Mouse (Mus musculus) CH12.LX (cell line): ENCODE results near the gene 5730596B20Rik. TPM values are rescaled to one million over a fixed set of nuclear protein-coding genes. Genes with fewer than 3 reads are reported as not detected.

Experiments used
- DNase-seq: peaks from one replicate; pipeline ENCODE4 v3.0.0-alpha.2; 2013; ENCODE audit errors: extremely low read depth
- H3K27ac ChIP-seq: 2 replicates; pipeline ENCODE4 v1.5.1; 2012; ENCODE audit warnings: low read depth, mild to moderate bottlenecking, control low read depth, moderate library complexity; ENCODE audit not compliant: insufficient read depth
- H3K27me3 ChIP-seq: replicated peaks from 2 replicates; pipeline ENCODE3; 2012; ENCODE audit warnings: inconsistent platforms
- H3K36me3 ChIP-seq, 2 experiments: replicated peaks in 1 of 2; 2 replicates each; pipeline versions ENCODE3 to v1.6.1; 2012; ENCODE audit warnings: inconsistent platforms in 1 of 2, low read length in 1 of 2, mild to moderate bottlenecking in 1 of 2, mixed read lengths in 1 of 2, moderate library complexity in 1 of 2; ENCODE audit not compliant: control insufficient read depth in 1 of 2, insufficient read depth in 1 of 2
- H3K4me1 ChIP-seq, 2 experiments: 2 replicates each; pipeline ENCODE4 v1.6.1; 2012; ENCODE audit warnings: inconsistent platforms in 1 of 2, moderate library complexity in 1 of 2; ENCODE audit not compliant: insufficient read depth in 2 of 2, control insufficient read depth in 1 of 2
- H3K4me2 ChIP-seq: 2 replicates; pipeline ENCODE4 v1.6.1; 2012; ENCODE audit warnings: low read depth, mild to moderate bottlenecking, control low read depth; ENCODE audit not compliant: poor library complexity, insufficient read depth, severe bottlenecking
- H3K4me3 ChIP-seq, 3 experiments: fragments of 150-350 bp in 1 of 3; sonication (generic) in 1 of 3; replicated peaks in 1 of 3; 2 replicates each; pipeline versions ENCODE3 to v1.5.1; 2011 to 2012; ENCODE audit warnings: low read depth in 2 of 3, low read length in 2 of 3, mild to moderate bottlenecking in 2 of 3, moderate library complexity in 2 of 3, control low read depth in 1 of 3, improper control_type of control experiment in 1 of 3, inconsistent platforms in 1 of 3, mixed read lengths in 1 of 3; ENCODE audit not compliant: poor library complexity in 1 of 3
- H3K79me2 ChIP-seq: replicated peaks from 2 replicates; pipeline ENCODE4 v1.6.1; 2012; ENCODE audit warnings: mild to moderate bottlenecking, moderate library complexity; ENCODE audit not compliant: control insufficient read depth, poor library complexity, insufficient read depth, severe bottlenecking; ENCODE audit errors: extremely low read depth
- H3K9ac ChIP-seq: 2 replicates; pipeline ENCODE4 v1.6.1; 2012; ENCODE audit warnings: low read depth, mild to moderate bottlenecking, control low read depth, moderate library complexity; ENCODE audit not compliant: insufficient read depth
- H3K9me3 ChIP-seq: replicated peaks from 2 replicates; pipeline ENCODE3; 2012; ENCODE audit warnings: low read length, inconsistent platforms, mixed read lengths
- BHLHE40 ChIP-seq: IDR thresholded peaks from 2 replicates; pipeline ENCODE4 v1.6.1; 2011; ENCODE audit warnings: mild to moderate bottlenecking, low read depth, low read length, improper control_type of control experiment
- CHD1 ChIP-seq: IDR thresholded peaks from 2 replicates; pipeline ENCODE4 v1.6.1; 2012; ENCODE audit warnings: low read depth, low read length, improper control_type of control experiment, inconsistent platforms
- CTCF ChIP-seq, 2 experiments: IDR thresholded peaks in 1 of 2; conservative IDR thresholded peaks in 1 of 2; 2 replicates each; pipeline ENCODE4 v1.5.1; 2011 to 2012; ENCODE audit warnings: low read depth in 2 of 2, low read length in 2 of 2, improper control_type of control experiment in 1 of 2, inconsistent platforms in 1 of 2, mild to moderate bottlenecking in 1 of 2, moderate library complexity in 1 of 2
- E2F4 ChIP-seq: IDR thresholded peaks from 2 replicates; pipeline ENCODE4 v1.6.1; 2011; ENCODE audit warnings: low read depth, low read length, improper control_type of control experiment; ENCODE audit not compliant: insufficient replicate concordance
- ELF1 ChIP-seq: IDR thresholded peaks from 2 replicates; pipeline ENCODE4 v1.6.1; 2014; ENCODE audit warnings: low read depth, mild to moderate bottlenecking, inconsistent platforms, low read length, improper control_type of control experiment
- ETS1 ChIP-seq: conservative IDR thresholded peaks from 2 replicates; pipeline ENCODE4 v1.6.1; 2012; ENCODE audit warnings: low read depth, mild to moderate bottlenecking, inconsistent platforms, low read length, improper control_type of control experiment, moderate library complexity
- HCFC1 ChIP-seq: IDR thresholded peaks from 2 replicates; pipeline ENCODE4 v1.6.1; 2012; ENCODE audit warnings: low read depth, mild to moderate bottlenecking, inconsistent platforms, low read length, improper control_type of control experiment
- IRF4 ChIP-seq: IDR thresholded peaks from 2 replicates; pipeline ENCODE4 v1.6.1; 2014; ENCODE audit warnings: low read depth, mild to moderate bottlenecking, inconsistent platforms, low read length, improper control_type of control experiment
- JUN ChIP-seq: IDR thresholded peaks from 2 replicates; pipeline ENCODE4 v1.6.1; 2011; ENCODE audit warnings: low read depth, mild to moderate bottlenecking, low read length, improper control_type of control experiment, moderate library complexity; ENCODE audit not compliant: insufficient read depth
- JUND ChIP-seq: conservative IDR thresholded peaks from 2 replicates; pipeline ENCODE4 v1.6.1; 2011; ENCODE audit warnings: low read depth, low read length, improper control_type of control experiment
- KAT2A ChIP-seq: IDR thresholded peaks from 2 replicates; pipeline ENCODE4 v1.6.1; 2012; ENCODE audit warnings: low read length, improper control_type of control experiment, inconsistent platforms; ENCODE audit not compliant: insufficient replicate concordance
- MAFK ChIP-seq: IDR thresholded peaks from 2 replicates; pipeline ENCODE4 v1.6.1; 2011; ENCODE audit warnings: low read length, improper control_type of control experiment; ENCODE audit not compliant: insufficient replicate concordance
- MAX ChIP-seq: IDR thresholded peaks from 2 replicates; pipeline ENCODE4 v1.6.1; 2011; ENCODE audit warnings: low read length, improper control_type of control experiment
- MAZ ChIP-seq: IDR thresholded peaks from 2 replicates; pipeline ENCODE4 v1.6.1; 2012; ENCODE audit warnings: low read depth, mild to moderate bottlenecking, inconsistent platforms, low read length, improper control_type of control experiment, moderate library complexity
- MEF2A ChIP-seq: IDR thresholded peaks from 2 replicates; pipeline ENCODE4 v1.6.1; 2014; ENCODE audit warnings: low read depth, mild to moderate bottlenecking, inconsistent platforms, low read length, improper control_type of control experiment, borderline replicate concordance
- MXI1 ChIP-seq: IDR thresholded peaks from 2 replicates; pipeline ENCODE4 v1.6.1; 2011; ENCODE audit warnings: mild to moderate bottlenecking, low read depth, low read length, improper control_type of control experiment
- MYC ChIP-seq: IDR thresholded peaks from 2 replicates; pipeline ENCODE4 v1.6.1; 2011; ENCODE audit warnings: low read depth, mild to moderate bottlenecking, improper control_type of control experiment, low read length
- NELFE ChIP-seq: IDR thresholded peaks from 2 replicates; pipeline ENCODE4 v1.6.1; 2011; ENCODE audit warnings: low read depth, low read length, improper control_type of control experiment
- NRF1 ChIP-seq: IDR thresholded peaks from 2 replicates; pipeline ENCODE4 v1.6.1; 2014; ENCODE audit warnings: low read depth, mild to moderate bottlenecking, inconsistent platforms, low read length, improper control_type of control experiment, moderate library complexity
- POLR2A ChIP-seq: IDR thresholded peaks from 2 replicates; pipeline ENCODE4 v1.6.1; 2011; ENCODE audit warnings: low read depth, mild to moderate bottlenecking, improper control_type of control experiment, low read length
- RCOR1 ChIP-seq: conservative IDR thresholded peaks from 2 replicates; pipeline ENCODE4 v1.6.1; 2012; ENCODE audit warnings: low read depth, mild to moderate bottlenecking, inconsistent platforms, low read length, improper control_type of control experiment
- SIN3A ChIP-seq: IDR thresholded peaks from 2 replicates; pipeline ENCODE4 v1.6.1; 2012; ENCODE audit warnings: low read length, improper control_type of control experiment, inconsistent platforms
- SMC3 ChIP-seq: IDR thresholded peaks from 2 replicates; pipeline ENCODE4 v1.6.1; 2011; ENCODE audit warnings: low read depth, low read length, improper control_type of control experiment
- TBP ChIP-seq: conservative IDR thresholded peaks from 2 replicates; pipeline ENCODE4 v1.6.1; 2011; ENCODE audit warnings: low read depth, low read length, improper control_type of control experiment
- USF1 ChIP-seq: IDR thresholded peaks from 2 replicates; pipeline ENCODE4 v1.6.1; 2014; ENCODE audit warnings: low read depth, mild to moderate bottlenecking, inconsistent platforms, low read length, improper control_type of control experiment
- USF2 ChIP-seq: conservative IDR thresholded peaks from 2 replicates; pipeline ENCODE4 v1.6.1; 2011; ENCODE audit warnings: low read depth, low read length, improper control_type of control experiment
- ZC3H11A ChIP-seq: IDR thresholded peaks from 2 replicates; pipeline ENCODE4 v1.6.1; 2012; ENCODE audit warnings: low read depth, mild to moderate bottlenecking, inconsistent platforms, low read length, improper control_type of control experiment
- ZKSCAN1 ChIP-seq: IDR thresholded peaks from 2 replicates; pipeline ENCODE4 v1.6.1; 2012; ENCODE audit warnings: low read depth, inconsistent platforms, low read length, improper control_type of control experiment, borderline replicate concordance
- ZMIZ1 ChIP-seq: IDR thresholded peaks from 2 replicates; pipeline ENCODE4 v1.6.1; 2012; ENCODE audit warnings: low read depth, mild to moderate bottlenecking, inconsistent platforms, low read length, improper control_type of control experiment
- dilution Hi-C: fragments of 300-500 bp; cut with MboI; formaldehyde crosslinking; loops from 2 replicates; pipeline ENCODE4 v1.14.3; 2020; ENCODE audit warnings: low sequenced_read_pairs; ENCODE audit not compliant: extremely low pct_unique_long_range_greater_than_20kb, extremely low pct_ligation_motif_present
- in situ Hi-C: fragments of 300-500 bp; cut with MboI; formaldehyde crosslinking; loops from 3 replicates; pipeline ENCODE4 v1.14.3; 2019; ENCODE audit warnings: low sequenced_read_pairs, low pct_ligation_motif_present, low pct_unique_long_range_greater_than_20kb, mixed read lengths
- polyA plus RNA-seq: library from polyadenylated mRNA; unstranded; fragments of >175 nt; gene quantifications from 2 replicates; pipeline ENCODE4 v1.2.1, GENCODE M21; 2012; ENCODE audit warnings: low read depth; ENCODE audit not compliant: insufficient read length
- total RNA-seq, 2 experiments: library from RNA; depleted of rRNA; stranded (reverse); fragments of 300-350 nt in 1 of 2; fragments of >200 nt in 1 of 2; gene quantifications; 2 replicates each; pipeline ENCODE4 v1.2.3; 2012 to 2014

The 5730596B20Rik gene
- total and polyA plus RNA-seq, 3 experiments, result 0.07 TPM; not detected in 2

GRCm38 (mm10) chr6:52209685-52210046 is 32.4 kb downstream of the 5730596B20Rik start:
- H3K79me2 ChIP-seq, result no peaks in the 10 kb centered on the region
- no peak overlapping the region for H3K9ac ChIP-seq
- no peak for DNase-seq
- peaks cover 2% of the 10 kb centered on the region for H3K27me3 ChIP-seq
- peaks cover 41% of the 10 kb centered on the region for H3K9me3 ChIP-seq
- in situ Hi-C loops, result loop anchor here (10.0 to 25.0 kb wide), 2 partner anchors 197 to 345 kb away; partner anchors contain the start of gene Skap2
- peaks cover 4 to 17% of the 10 kb centered on the region in 2 experiments; a peak in 2 of 4 replicates for H3K4me1 ChIP-seq
- dilution Hi-C loops, result no loop called here
- TF ChIP-seq MAX, result no peak
- no peak for TF ChIP-seq CTCF (conservative IDR thresholded peaks at IDR 0.05 in 1 of 2, IDR thresholded peaks at IDR 0.05 in 1 of 2; ENCODE audit: low read depth in 2 of 2, low read length in 2 of 2)
- TF ChIP-seq JUND, result no peak
- no peak for TF ChIP-seq E2F4
- no peak for TF ChIP-seq TBP
- no peak for TF ChIP-seq POLR2A
- no peak for TF ChIP-seq HCFC1
- peaks cover 17 to 32% of the 10 kb centered on the region in 2 experiments for H3K36me3 ChIP-seq
- no peak overlapping the region for H3K4me2 ChIP-seq
- H3K4me3 ChIP-seq, result no peak overlapping the region
- no peak overlapping the region for H3K27ac ChIP-seq

GRCm38 (mm10) chr6:52211170-52211935 is 34.1 kb downstream of the 5730596B20Rik start:
- peak overlapping the region; percentile 52 to 57 (median 53) for H3K4me3 ChIP-seq
- peaks cover 4 to 17% of the 10 kb centered on the region in 2 experiments; a peak in 2 of 4 replicates for H3K4me1 ChIP-seq
- peak; percentile 59 for DNase-seq
- in situ Hi-C loops, result loop anchor here (10.0 to 25.0 kb wide), 2 partner anchors 199 to 347 kb away; partner anchors contain the start of gene Skap2
- peaks cover 1 to 15% of the 10 kb centered on the region in 2 experiments for H3K36me3 ChIP-seq
- H3K27me3 ChIP-seq, result peaks cover 2% of the 10 kb centered on the region
- H3K27ac ChIP-seq, result peak overlapping the region; percentile 58; the same call in 1 of the 2 replicates
- peaks cover 26% of the 10 kb centered on the region for H3K9me3 ChIP-seq
- dilution Hi-C loops, result no loop called here
- peak overlapping the region; percentile 59 for H3K4me2 ChIP-seq
- peak overlapping the region; percentile 41 for H3K9ac ChIP-seq
- H3K79me2 ChIP-seq, result no peaks in the 10 kb centered on the region
- TF ChIP-seq NELFE, result peak; percentile 61
- TF ChIP-seq MEF2A, result 0 out of 2 replicates have a peak, but pooled peaks have one; percentile 50
- no peak for TF ChIP-seq RCOR1
- no peak for TF ChIP-seq MYC
- TF ChIP-seq IRF4, result 0 out of 2 replicates have a peak, but pooled peaks have one; percentile 9
- TF ChIP-seq ZC3H11A, result no peak
- TF ChIP-seq ZKSCAN1, result no peak
- no peak for TF ChIP-seq MAZ
- TF ChIP-seq E2F4, result no peak
- peak in 1 of 2 experiments; percentile 76; a peak in 3 of 4 replicates for TF ChIP-seq CTCF (conservative IDR thresholded peaks at IDR 0.05 in 1 of 2, IDR thresholded peaks at IDR 0.05 in 1 of 2; ENCODE audit: low read depth in 2 of 2, low read length in 2 of 2)
- TF ChIP-seq ZMIZ1, result no peak
- TF ChIP-seq MXI1, result no peak
- no peak for TF ChIP-seq ETS1
- TF ChIP-seq KAT2A, result no peak
- 0 out of 2 replicates have a peak, but pooled peaks have one; percentile 27 for TF ChIP-seq NRF1
- 0 out of 2 replicates have a peak, but pooled peaks have one; percentile 18 for TF ChIP-seq BHLHE40
- no peak for TF ChIP-seq MAFK
- no peak for TF ChIP-seq SIN3A
- TF ChIP-seq ELF1, result 0 out of 2 replicates have a peak, but pooled peaks have one; percentile 11
- TF ChIP-seq JUN, result no peak
- TF ChIP-seq MAX, result no peak
- no peak for TF ChIP-seq USF1
- 0 out of 2 replicates have a peak, but pooled peaks have one; percentile 27 for TF ChIP-seq TBP
- no peak for TF ChIP-seq CHD1
- peak; percentile 60 for TF ChIP-seq SMC3
- no peak for TF ChIP-seq USF2
